Mouse (Mus musculus): ENCODE data around the gene Atp5h. TPM values are rescaled to one million over a fixed set of nuclear protein-coding genes. Genes with fewer than 3 reads are reported as not detected.
"Not testable (repeated sequence)": the region's sequence is repeated elsewhere in the genome, so short reads cannot be mapped to it uniquely, and the experiment has no call there.

Gene Atp5h
- total RNA-seq, 2 experiments from 2014 or later, result 415 to 520 TPM

DNA sequence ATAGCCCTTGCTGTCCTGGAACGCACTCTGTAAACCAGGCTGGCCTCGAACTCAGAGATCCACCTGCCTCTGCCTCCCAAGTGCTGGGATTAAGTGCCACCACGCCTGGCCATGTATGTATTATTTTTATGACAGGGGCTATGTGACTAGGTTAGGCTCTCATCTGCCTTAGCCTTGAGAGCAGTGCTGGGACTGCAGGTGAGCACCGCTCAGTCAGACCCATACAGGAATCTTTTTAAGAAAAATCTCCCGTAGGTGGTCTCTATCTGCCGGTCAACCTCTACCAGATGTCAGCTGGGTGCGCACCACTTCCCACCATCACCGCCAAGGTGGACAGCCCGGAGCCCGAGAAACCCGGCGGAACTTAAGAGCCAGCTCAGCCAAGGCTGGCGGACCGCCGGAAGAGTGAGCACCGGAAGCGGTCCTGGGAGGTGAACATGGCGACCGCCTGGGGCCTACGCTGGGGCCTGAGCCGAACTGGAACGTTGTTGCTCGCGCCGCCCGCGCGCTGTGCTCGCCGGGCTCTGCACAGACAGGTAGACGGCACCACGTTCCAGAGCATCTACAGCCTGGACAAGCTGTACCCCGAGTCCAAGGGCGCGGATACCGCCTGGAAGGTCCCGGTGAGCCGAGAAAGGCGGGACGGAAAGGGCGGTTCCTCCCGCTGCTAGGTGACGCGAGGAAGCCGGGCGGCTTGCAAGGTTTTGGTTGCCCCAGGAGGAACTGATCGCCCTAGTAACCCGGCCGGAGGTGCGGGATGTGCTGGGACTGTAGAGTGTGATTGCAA, 16.2 kb downstream of the Atp5h start, which contains the start of gene Mrpl58:
Gene Mrpl58 (plus strand): TSS at position 415 of the 787 bp plus-strand sequence.
- ATAC-seq (replicated peaks; ENCODE audit: low FRiP score, poor library complexity, severe bottlenecking), result peak; percentile 91

DNA sequence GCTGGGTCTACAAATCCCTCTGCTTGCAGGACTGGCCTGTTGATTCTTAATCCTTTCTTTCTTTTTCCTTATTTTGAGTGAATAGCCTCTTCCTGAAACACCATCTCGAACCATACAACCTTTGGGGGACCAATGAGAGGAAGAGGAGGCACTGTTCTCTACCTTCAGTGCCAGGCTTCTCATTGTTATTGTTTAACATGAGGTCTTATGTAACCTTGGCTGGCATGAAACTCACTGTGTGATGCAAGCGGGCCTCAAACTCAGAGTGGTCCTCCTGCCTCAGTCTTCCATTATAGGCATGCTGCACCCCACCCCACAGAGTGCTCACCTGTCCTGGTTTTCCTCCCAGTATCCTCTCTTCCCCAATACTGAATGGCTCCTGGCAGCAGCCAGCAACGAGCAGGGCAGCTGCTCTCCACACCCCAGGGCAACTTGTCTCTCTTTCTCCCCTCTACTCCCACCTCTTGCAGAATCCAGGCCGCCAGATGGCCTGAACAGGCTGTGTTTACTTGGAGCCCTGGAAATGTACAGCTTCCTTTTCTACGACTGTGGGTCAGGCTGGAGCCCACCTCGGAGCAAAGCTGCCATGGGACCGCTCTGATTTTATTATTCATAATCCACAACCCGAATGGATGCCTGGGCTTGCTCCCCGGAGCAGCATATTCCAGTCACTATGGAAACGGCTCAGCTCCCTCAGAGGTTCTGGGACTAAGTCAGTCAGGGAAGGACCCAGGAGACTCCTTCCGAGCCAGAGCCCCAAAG, 19.0 kb downstream of the Atp5h start:
- no peak for ATAC-seq (replicated peaks; ENCODE audit: low FRiP score, poor library complexity, severe bottlenecking)

DNA sequence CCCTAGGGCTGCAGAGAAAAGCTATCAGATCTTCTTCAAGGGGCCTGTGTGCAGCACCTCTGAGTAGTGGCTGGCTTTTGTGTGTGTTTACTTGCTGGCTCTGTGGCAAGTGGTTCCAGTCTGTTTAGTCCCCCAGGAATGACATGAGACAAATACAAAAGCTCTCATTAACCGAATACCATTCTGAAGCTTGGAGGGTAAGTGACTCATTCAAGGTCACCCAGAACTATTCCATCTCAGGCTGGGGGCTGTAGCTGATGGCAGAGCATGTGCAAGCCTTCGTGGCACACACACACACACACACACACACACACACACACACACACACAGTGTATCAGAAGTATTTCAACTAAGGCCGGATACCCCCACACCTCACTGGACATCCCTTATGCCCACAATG, 19.6 kb downstream of the Atp5h start:
- no peak for ATAC-seq (replicated peaks; ENCODE audit: low FRiP score, poor library complexity, severe bottlenecking)

DNA sequence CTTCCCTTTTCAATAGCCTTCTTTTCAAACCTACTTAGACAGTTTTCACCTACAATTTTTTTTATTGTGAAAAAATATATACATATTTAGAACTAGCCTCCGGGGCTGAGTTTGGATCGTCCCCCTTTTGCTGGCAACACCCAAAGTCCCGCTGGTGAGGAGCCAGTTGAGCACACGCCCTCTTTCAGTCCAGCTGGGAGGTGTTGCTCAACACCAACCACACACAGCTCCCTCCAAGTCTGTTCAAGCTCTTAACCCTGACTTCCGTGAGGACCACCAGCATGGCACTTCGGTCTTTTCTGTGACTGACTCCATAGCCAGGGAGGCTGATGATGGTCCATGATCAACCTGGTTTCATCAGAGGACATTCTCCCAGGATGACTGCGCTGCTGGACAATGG, 21.7 kb downstream of the Atp5h start:
- ATAC-seq (replicated peaks; ENCODE audit: low FRiP score, poor library complexity, severe bottlenecking), result no peak

DNA sequence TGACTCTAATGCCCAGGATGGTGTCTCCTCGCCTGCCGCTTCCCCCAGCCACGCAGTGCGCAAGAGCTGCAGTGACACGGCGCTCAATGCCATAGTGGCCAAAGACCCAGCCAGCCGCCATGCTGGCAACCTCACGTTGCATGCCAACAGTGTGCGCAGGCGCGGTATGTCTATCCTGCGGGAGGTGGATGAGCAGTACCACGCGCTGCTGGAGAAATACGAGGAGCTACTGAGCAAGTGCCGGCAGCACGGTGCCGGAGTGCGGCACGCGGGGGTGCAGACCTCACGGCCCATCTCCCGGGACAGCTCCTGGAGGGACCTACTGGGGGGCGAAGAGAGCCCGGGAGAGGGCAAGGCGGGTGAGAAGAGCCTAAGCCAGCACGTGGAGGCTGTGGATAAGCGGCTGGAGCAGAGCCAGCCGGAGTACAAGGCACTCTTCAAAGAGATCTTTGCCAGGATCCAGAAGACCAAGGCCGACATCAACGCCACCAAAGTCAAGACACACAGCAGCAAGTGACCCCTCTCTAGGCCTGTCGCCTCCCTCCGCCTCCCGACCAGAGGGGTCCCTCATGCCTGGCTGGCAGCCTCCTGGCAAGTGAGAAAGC, 25.9 kb downstream of the Atp5h start:
- ATAC-seq (replicated peaks; ENCODE audit: low FRiP score, poor library complexity, severe bottlenecking), result no peak

DNA sequence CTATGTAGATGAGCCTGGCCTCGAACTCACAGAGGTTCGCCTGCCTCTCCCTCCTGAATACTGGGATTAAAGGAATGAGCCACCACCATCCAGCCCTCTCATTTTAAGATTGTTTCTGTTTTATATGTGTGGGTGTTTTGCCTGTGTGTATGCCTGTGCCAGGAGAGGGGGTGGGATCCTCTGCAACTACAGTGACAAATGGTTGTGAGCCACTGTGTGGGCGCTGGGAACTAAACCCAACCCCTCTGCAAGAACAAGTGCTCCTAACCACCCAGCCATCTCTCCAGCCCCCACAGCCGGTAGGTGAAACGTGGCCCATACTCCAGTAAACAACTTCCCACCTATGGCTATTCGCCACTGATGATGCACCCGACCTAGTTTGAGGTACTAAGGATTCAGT, 28.4 kb downstream of the Atp5h start:
- no peak for ATAC-seq (replicated peaks; ENCODE audit: low FRiP score, poor library complexity, severe bottlenecking)

DNA sequence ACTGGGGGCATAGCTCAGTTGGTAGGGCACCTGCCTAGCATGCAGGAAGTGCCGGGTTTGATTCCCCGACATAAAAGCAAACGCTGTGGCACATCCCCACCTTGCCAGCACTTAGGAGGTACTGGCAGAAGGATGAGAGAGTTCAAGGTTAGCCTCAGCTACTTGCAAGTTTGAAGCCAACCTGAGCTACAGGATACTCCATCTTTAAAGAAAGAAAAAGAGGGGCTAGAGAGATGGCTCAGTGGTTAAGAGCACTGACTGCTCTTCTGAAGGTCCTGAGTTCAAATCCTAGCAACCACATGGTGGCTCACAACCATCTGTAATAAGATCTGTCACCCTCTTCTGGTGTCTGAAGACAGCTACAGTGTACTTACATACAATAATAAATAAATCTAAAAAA, 32.9 kb downstream of the Atp5h start:
- not testable (repeated sequence) for ATAC-seq (replicated peaks; ENCODE audit: low FRiP score, poor library complexity, severe bottlenecking)

DNA sequence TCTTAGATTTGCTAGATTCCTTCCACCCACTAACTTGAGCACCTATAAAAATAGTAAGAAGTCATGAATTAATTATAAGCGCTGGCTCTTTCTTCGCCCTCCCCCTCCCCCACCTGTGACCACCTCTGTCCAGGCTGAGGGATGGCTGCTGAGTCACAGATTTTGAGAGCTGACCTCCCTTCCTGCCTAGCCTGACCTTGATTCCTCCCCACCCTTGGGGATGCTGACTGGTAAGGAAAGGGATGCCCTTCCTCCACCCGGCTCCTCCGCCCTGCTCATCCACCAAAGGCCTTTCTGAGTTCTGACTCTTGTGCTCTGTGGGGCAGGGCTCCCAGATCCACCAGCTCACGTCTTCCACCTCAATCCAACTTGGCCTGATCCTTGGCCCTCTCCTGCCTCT, 35.2 kb downstream of the Atp5h start:
- ATAC-seq (replicated peaks; ENCODE audit: low FRiP score, poor library complexity, severe bottlenecking), result no peak

DNA sequence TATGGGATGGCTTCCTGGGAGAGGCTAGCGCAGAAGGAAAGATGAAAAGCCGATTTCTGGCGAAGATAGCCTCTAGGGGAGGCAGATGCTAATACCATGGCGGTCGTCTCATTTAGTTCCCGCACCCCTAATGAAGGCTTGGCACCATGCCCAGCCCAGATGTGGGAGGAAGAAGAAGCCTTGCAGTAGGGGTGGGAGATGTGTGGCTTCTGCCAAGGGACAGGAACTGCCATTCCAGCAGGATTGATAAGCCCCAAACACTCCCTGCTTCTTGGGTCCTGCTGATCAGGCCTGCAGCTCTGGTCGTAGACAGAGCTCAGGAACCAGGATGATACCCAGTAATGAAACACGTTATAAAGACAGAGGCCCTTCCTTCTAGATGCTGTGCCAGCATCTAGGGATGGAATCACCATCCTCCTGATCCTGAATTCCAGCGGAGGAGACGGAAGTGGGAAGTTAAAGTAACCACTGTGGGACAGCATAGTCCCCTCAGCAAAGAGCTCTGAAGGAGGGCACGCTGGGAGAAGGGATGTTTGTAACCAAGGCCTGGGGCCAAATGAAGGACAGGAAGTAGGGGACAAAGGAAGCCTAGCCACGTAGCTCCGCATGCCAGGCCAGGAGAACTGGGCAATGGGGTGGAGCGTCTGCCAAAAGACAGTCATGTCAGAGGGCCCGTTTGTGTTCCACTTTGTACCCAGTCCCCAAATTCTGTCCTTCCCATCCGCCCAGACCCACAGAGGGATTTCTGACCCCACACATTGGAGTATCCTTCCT, 35.9 kb downstream of the Atp5h start:
- no peak for ATAC-seq (replicated peaks; ENCODE audit: low FRiP score, poor library complexity, severe bottlenecking)

DNA sequence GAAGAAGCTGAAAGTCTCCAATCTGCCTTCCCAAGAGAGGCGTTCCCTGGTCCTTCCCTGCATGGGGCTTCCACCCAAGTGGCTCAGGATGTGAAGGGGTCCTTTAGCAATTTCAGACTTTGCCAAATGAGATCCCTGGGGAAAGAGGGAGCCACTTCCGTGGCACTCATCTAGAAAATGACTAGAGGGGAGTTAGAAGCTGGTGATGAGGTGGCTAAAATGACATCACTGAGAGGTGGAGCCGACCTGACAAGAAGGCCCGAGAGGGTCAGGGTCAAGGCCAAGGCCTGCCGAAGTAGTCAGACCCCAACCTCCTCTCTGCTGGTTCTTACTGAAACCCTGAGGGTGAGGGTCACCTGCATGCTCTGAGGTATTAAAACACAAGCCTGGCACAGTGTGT, 36.9 kb downstream of the Atp5h start:
- no peak for ATAC-seq (replicated peaks; ENCODE audit: low FRiP score, poor library complexity, severe bottlenecking)

DNA sequence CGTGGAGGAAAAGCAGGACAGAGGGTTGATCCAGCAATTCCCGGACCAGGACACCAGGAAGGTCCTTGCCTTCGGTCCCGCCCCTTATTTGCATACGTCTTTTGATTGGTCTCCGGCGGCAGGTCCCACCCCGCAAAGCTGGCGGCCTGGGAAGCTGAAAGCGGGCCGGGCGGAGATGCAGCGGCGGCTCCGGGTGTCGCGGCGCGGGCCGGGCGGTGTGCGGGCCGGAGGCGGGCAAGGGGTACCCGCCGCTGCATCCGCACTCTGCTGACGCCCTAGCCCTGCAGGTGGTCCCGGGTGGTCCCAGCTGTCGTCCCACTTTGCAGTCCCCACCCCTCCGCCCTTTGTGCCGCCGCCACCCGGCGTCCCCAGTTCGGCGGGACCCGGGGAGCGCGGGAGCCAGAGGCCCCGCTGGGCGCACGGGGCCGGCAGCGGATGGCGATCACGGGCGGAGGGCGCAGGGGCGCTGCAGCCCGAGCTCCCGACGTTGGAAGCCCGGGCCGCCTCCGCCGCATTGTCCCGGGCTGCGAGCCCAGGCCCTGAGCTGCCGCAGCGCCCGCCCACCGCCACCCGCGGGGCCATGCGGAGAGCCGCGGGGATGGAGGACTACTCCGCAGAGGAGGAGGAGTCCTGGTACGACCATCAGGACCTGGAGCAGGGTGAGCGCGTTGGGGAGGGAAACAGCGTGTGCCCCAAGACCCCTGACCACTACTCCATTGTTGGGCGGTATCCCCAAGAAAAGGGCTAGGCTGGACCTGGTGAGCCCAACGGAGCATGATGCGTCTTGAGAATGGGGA, 37.8 kb downstream of the Atp5h start, which contains the start of gene Cdr2l:
Gene Cdr2l (plus strand): TSS at position 174 of the 797 bp plus-strand sequence.
- ATAC-seq (replicated peaks; ENCODE audit: low FRiP score, poor library complexity, severe bottlenecking), result no peak

DNA sequence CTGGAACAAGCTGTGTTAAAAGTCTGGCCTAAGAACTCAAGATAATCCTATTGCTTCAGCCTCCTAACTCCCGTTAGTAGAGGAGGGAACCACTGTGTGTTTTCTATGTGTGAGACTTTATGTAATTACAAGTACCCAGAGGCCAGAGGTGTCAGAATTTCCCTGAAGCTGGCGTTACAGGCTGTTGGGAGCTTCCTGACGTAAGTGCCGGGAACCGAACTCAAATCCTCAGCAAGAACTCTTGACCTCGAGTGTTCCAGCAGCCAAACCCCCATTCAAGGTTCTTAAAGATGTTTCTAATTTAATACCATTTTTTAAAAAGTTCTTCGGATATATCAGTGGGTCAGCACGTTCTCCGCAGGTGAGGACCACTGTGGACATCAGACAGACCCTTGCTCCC, 38.5 kb downstream of the Atp5h start:
- no peak for ATAC-seq (replicated peaks; ENCODE audit: low FRiP score, poor library complexity, severe bottlenecking)

DNA sequence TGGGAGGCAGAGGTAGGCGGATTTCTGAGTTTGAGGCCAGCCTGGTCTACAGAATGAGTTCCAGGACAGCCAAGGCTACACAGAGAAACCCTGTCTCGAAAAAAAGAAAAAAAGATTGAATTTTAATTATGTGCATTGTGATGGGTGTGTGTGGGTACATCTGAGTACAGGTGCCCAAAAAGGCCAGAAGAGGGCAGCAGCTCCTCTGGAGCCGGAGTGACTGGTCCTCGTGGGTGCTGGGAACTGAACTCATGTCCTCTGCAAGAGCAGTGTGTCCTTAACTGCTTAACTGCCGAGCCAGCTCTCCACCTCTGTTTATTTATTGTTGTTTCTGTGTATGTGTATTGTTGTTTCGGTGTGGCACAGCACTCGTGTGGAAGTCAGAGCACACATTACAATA, 41.9 kb downstream of the Atp5h start:
- no peak for ATAC-seq (replicated peaks; ENCODE audit: low FRiP score, poor library complexity, severe bottlenecking)

DNA sequence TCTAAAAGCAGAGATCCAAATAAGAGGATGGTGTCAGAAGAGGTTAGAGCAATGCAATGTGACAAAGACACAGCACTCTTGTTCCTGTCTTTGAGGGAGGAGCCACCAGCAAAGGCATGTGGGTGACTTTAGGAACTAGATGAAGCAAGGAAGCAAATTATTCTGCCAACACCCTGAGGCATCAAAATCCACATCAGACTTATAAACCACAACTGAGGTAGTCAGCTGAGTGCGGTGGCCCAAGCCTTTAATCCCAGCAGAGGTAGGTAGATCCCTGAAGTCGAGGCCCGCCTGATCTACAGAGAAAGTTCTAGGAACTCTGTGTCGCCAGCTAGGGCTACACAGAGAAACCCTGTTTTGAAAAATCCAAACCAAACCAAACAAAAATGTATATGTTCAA, 42.5 kb downstream of the Atp5h start:
- ATAC-seq (replicated peaks; ENCODE audit: low FRiP score, poor library complexity, severe bottlenecking), result no peak

DNA sequence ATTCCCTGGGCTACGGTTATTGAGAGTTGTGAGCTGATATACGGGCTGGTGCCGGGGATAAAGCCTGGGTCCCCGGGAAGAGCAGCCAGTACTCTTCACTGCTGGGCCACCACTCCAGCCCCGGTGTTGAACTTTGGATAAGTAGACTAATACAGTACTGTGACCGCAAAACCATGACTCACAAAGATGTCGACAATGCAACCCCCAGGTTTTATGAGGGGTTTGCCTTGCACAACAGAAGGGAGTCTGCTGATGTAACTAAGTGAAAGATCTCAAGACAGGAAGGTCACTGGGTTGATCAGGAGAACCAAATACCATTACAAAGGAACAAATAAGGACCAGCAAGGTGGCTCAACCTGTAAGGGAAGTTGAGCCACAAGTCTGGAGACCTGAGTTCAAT, 43.0 kb downstream of the Atp5h start:
- no peak for ATAC-seq (replicated peaks; ENCODE audit: low FRiP score, poor library complexity, severe bottlenecking)

DNA sequence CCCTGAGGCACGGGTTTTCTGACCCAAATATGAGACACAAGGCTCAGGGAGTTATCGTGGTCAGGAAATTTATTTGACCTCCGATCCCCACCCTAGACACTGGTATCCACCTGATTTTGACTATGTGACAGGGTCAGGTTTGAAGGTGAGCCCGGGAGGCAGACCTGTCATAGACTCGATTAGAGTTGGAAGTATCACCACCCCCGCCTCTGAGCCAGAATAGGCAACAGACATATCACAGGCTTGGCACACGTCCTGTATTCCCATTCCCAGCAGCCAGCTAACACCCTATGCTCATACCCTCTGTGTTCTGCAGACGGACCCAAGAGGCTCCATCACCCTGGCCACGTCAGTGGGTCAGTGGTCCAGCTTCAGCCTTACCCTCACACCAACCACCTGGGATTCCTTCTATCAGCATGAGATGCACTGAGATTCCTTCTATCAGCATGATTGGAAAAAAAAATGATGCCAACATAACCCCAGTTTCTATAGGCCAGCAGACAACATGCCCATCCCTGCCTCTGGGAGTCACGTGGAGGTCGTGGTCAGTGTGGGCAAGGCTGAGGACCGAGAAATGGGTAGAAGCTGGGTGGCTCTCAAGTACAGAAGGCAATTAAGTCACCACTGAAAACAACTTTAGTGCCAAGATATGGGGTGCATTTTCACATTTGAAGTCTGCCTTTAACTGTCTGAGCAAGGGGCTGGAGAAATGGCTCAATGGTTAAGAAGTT, 44.9 kb downstream of the Atp5h start:
- ATAC-seq (replicated peaks; ENCODE audit: low FRiP score, poor library complexity, severe bottlenecking), result no peak

DNA sequence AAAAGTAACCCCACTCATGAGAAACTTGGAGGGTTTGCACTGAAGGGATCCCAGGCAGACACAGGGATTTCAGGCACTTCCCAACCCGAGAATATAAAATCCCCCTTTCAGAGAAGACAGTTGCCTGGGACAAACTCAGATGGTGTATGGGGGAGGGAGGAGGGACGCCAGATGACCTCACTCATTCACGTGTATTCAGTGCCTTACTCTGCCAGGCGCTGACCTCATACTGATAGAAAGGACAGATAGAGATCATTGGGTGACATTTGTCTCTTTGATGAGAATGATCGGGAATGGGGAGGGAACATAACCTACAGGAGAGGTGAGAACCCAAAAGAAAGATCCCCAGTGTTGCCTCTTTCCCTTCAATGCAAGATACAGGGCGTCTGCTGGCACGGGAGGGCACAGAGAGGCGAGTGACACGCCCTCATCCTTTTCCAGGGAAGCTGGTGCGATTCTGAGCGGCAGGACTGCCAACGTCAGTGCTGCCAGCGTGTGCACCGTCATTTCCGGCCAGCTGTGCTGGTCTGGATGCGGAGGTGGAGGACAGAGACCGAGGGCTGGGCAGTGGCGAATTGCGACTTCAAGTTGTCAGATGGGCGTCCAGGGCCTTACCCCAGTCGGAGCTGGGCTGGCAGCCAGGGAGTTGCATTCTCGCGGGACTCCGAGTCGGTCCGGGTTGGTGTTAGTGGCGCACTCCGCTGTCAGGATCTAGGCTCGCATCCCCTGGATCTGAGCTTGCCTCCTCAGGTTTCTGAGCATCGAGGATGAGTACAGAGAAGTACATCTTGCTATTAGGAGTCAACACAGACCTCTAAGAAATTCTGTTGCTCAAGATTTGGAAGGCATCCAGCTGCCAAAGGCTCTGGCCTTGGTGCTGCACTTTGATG, 45.7 kb downstream of the Atp5h start:
- ATAC-seq (replicated peaks; ENCODE audit: low FRiP score, poor library complexity, severe bottlenecking), result no peak

DNA sequence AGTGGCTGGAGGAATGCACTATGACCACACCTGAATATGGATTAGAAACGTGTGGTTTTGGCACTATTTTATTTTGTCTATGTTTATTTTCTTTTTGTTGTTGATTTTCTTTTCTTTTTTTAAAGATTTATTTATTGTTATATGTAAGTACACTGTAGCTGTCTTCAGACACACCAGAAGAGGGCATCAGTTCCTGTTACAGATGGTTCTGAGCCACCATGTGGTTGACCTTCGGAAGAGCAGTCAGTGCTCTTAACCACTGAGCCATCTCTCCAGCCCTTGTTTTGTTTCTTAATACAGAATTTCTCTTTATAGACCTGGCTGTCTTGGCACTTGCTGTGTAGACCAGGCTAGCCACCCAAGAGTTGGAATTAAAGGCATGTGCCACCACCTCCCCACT, 47.0 kb downstream of the Atp5h start:
- ATAC-seq (replicated peaks; ENCODE audit: low FRiP score, poor library complexity, severe bottlenecking), result no peak
